Mouse (Mus musculus) myocyte (in vitro differentiated cells): ENCODE results near the gene Pacrg. TPM values are rescaled to one million over a fixed set of nuclear protein-coding genes. Genes with fewer than 3 reads are reported as not detected.

Experiments
- H3K27me3 ChIP-seq: one replicate; pipeline ENCODE4 v1.6.1; 2011; ENCODE audit not compliant: control insufficient read depth, insufficient read depth, insufficient read length
- H3K36me3 ChIP-seq: one replicate; pipeline ENCODE4 v1.6.1; 2011; ENCODE audit not compliant: control insufficient read depth, insufficient read depth
- H3K4me2 ChIP-seq: one replicate; pipeline ENCODE4 v1.6.1; 2011; ENCODE audit warnings: low read depth, control low read depth
- H3K4me3 ChIP-seq: one replicate; pipeline ENCODE4 v1.5.1; 2011; ENCODE audit warnings: mild to moderate bottlenecking, control low read depth, moderate library complexity
- H3K79me2 ChIP-seq: one replicate; pipeline ENCODE4 v1.6.1; 2011; ENCODE audit not compliant: control insufficient read depth, insufficient read depth
- H3ac ChIP-seq: one replicate; pipeline ENCODE4 v1.6.1; 2011; ENCODE audit not compliant: control insufficient read depth, insufficient read length
- CEBPB ChIP-seq: IDR thresholded peaks from 2 replicates; pipeline ENCODE4 v1.6.1; 2011; ENCODE audit warnings: mild to moderate bottlenecking, moderate library complexity; ENCODE audit not compliant: poor library complexity, insufficient read depth, severe bottlenecking
- E2F4 ChIP-seq: IDR thresholded peaks from one replicate; pipeline ENCODE4 v1.6.1; 2011; ENCODE audit warnings: mild to moderate bottlenecking, control low read depth, moderate library complexity; ENCODE audit not compliant: insufficient read depth
- MAX ChIP-seq: IDR thresholded peaks from one replicate; pipeline ENCODE4 v1.6.1; 2011; ENCODE audit warnings: low read depth, mild to moderate bottlenecking, control low read depth
- MYOD1 ChIP-seq, 3 experiments: IDR thresholded peaks; one replicate each; pipeline ENCODE4 v1.6.1; 2011; ENCODE audit warnings: control low read depth in 2 of 3, low read depth in 2 of 3, mild to moderate bottlenecking in 2 of 3, moderate library complexity in 1 of 3; ENCODE audit not compliant: insufficient read length in 2 of 3, control insufficient read depth in 1 of 3
- MYOG ChIP-seq, 3 experiments: IDR thresholded peaks; one replicate each; pipeline ENCODE4 v1.6.1; 2011; ENCODE audit warnings: control low read depth in 2 of 3, low read depth in 2 of 3, mild to moderate bottlenecking in 2 of 3; ENCODE audit not compliant: insufficient read length in 2 of 3, control insufficient read depth in 1 of 3, insufficient read depth in 1 of 3
- POLR2A ChIP-seq: IDR thresholded peaks from one replicate; pipeline ENCODE4 v1.6.1; 2011; ENCODE audit warnings: low read depth, mild to moderate bottlenecking, control low read depth, moderate library complexity; ENCODE audit not compliant: insufficient read length
- POLR2AphosphoS2 ChIP-seq: IDR thresholded peaks from one replicate; pipeline ENCODE4 v1.6.1; 2011; ENCODE audit warnings: low read depth, control low read depth; ENCODE audit not compliant: insufficient read length
- REST ChIP-seq: IDR thresholded peaks from one replicate; pipeline ENCODE4 v1.6.1; 2011; ENCODE audit warnings: mild to moderate bottlenecking, control low read depth, moderate library complexity; ENCODE audit not compliant: insufficient read depth, insufficient read length
- SRF ChIP-seq: IDR thresholded peaks from one replicate; pipeline ENCODE4 v1.6.1; 2011; ENCODE audit warnings: low read depth; ENCODE audit not compliant: control insufficient read depth, insufficient read length
- TCF12 ChIP-seq: IDR thresholded peaks from one replicate; pipeline ENCODE4 v1.6.1; 2011; ENCODE audit warnings: mild to moderate bottlenecking, control low read depth; ENCODE audit not compliant: poor library complexity, insufficient read depth, severe bottlenecking
- TCF3 ChIP-seq: IDR thresholded peaks from one replicate; pipeline ENCODE4 v1.6.1; 2011; ENCODE audit warnings: low read depth, control low read depth; ENCODE audit not compliant: insufficient read length
- USF1 ChIP-seq: IDR thresholded peaks from one replicate; pipeline ENCODE4 v1.6.1; 2011; ENCODE audit warnings: low read depth, mild to moderate bottlenecking, control low read depth, moderate library complexity
- polyA plus RNA-seq: library from polyadenylated mRNA; unstranded; fragments of >200 nt; fragmentation: generic; extraction: Trizol; gene quantifications from one replicate; pipeline ENCODE4 v1.2.1, GENCODE M21; 2012; ENCODE audit warnings: missing spikeins

Gene Pacrg
- polyA plus RNA-seq, 1 experiment: 0.64 TPM

GRCm38 (mm10) chr17:10478377-10478776 lies 361.7 kb downstream of the Pacrg start:
- no peaks in the 10 kb centered on the region for H3K79me2 ChIP-seq
- TF ChIP-seq E2F4: no peak
- TF ChIP-seq TCF3: no peak
- no peak for TF ChIP-seq POLR2A
- no peak for TF ChIP-seq CEBPB
- no peak for TF ChIP-seq USF1
- no peak for TF ChIP-seq REST
- no peak for TF ChIP-seq MYOG (IDR thresholded peaks at IDR 0.05; ENCODE audit: control insufficient read depth in 1 of 3, insufficient read depth in 1 of 3, insufficient read length in 2 of 3, low read depth in 2 of 3)
- TF ChIP-seq MYOD1 (IDR thresholded peaks at IDR 0.05; ENCODE audit: control insufficient read depth in 1 of 3, insufficient read length in 2 of 3, low read depth in 2 of 3): no peak
- no peak for TF ChIP-seq TCF12
- no peak for TF ChIP-seq MAX
- H3ac ChIP-seq: no peak overlapping the region
- H3K4me3 ChIP-seq: no peak overlapping the region
- no peak overlapping the region for H3K4me2 ChIP-seq
- H3K36me3 ChIP-seq: no peaks in the 10 kb centered on the region
- no peaks in the 10 kb centered on the region for H3K27me3 ChIP-seq

- Histone ChIP-seq H3ac (no peak overlapping the region), H3K79me2 (no peaks in the 10 kb centered on the region), H3K4me3 (no peak overlapping the region), H3K27me3 (no peaks in the 10 kb centered on the region), H3K36me3 (no peaks in the 10 kb centered on the region), H3K4me2 (no peak overlapping the region)
- TF ChIP-seq MAX (no peak), TCF3 (no peak), POLR2A (no peak), TCF12 (no peak), POLR2AphosphoS2 (no peak), USF1 (no peak), E2F4 (no peak), REST (no peak), MYOG (IDR thresholded peaks at IDR 0.05; ENCODE audit: control insufficient read depth in 1 of 3, insufficient read depth in 1 of 3, insufficient read length in 2 of 3, low read depth in 2 of 3) (no peak), CEBPB (no peak), MYOD1 (IDR thresholded peaks at IDR 0.05; ENCODE audit: control insufficient read depth in 1 of 3, insufficient read length in 2 of 3, low read depth in 2 of 3) (no peak), SRF (no peak)
Observed at GRCm38 (mm10) chr17:10476807-10477206, 363.3 kb downstream of the Pacrg start.

GRCm38 (mm10) chr17:10474972-10475371 lies 365.1 kb downstream of the Pacrg start:
- H3K36me3 ChIP-seq: no peaks in the 10 kb centered on the region
- H3K4me3 ChIP-seq: no peak overlapping the region
- no peaks in the 10 kb centered on the region for H3K79me2 ChIP-seq
- no peak overlapping the region for H3ac ChIP-seq
- H3K4me2 ChIP-seq: no peak overlapping the region
- no peaks in the 10 kb centered on the region for H3K27me3 ChIP-seq
- no peak for TF ChIP-seq POLR2A

- peak overlapping the region; percentile 48 for H3K4me2 ChIP-seq
- H3K36me3 ChIP-seq: no peaks in the 10 kb centered on the region
- no peaks in the 10 kb centered on the region for H3K27me3 ChIP-seq
- H3K79me2 ChIP-seq: no peaks in the 10 kb centered on the region
- no peak overlapping the region for H3K4me3 ChIP-seq
- H3ac ChIP-seq: no peak overlapping the region
- TF ChIP-seq MYOD1 (IDR thresholded peaks at IDR 0.05; ENCODE audit: control insufficient read depth in 1 of 3, insufficient read length in 2 of 3, low read depth in 2 of 3) (peak in 2 of 3 experiments; percentile 44 to 78), TCF3 (no peak), SRF (no peak), MYOG (IDR thresholded peaks at IDR 0.05; ENCODE audit: control insufficient read depth in 1 of 3, insufficient read depth in 1 of 3, insufficient read length in 2 of 3, low read depth in 2 of 3) (peak in 2 of 3 experiments; percentile 68 to 82)
Observed at GRCm38 (mm10) chr17:10473826-10474384, 366.2 kb downstream of the Pacrg start.

DNA sequence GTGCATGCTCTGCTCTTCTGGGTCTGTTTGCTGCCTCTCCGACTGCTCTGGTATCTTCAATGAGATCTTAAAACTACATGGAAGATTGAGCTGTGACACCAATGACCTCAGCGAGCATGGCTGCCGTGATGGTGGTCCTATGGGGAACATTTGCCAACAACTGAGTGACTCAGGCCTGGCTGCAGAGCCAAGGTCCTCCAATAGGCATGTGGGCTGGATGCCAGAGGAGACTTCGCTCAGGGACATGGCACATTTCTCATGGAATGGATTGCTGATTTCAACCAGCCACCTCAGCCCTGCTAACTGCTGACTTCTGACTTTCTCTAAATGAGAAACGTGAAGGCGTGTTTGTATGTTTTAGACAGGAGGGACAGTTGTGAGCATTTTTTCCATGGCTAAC lies 366.9 kb downstream of the Pacrg start:
- H3K4me2 ChIP-seq: no peak overlapping the region
- no peaks in the 10 kb centered on the region for H3K36me3 ChIP-seq
- H3K4me3 ChIP-seq: no peak overlapping the region
- no peak overlapping the region for H3ac ChIP-seq
- TF ChIP-seq USF1 (no peak), E2F4 (no peak), CEBPB (no peak), POLR2AphosphoS2 (no peak), TCF12 (no peak)
- H3K79me2 ChIP-seq: no peaks in the 10 kb centered on the region
- H3K27me3 ChIP-seq: no peaks in the 10 kb centered on the region

DNA sequence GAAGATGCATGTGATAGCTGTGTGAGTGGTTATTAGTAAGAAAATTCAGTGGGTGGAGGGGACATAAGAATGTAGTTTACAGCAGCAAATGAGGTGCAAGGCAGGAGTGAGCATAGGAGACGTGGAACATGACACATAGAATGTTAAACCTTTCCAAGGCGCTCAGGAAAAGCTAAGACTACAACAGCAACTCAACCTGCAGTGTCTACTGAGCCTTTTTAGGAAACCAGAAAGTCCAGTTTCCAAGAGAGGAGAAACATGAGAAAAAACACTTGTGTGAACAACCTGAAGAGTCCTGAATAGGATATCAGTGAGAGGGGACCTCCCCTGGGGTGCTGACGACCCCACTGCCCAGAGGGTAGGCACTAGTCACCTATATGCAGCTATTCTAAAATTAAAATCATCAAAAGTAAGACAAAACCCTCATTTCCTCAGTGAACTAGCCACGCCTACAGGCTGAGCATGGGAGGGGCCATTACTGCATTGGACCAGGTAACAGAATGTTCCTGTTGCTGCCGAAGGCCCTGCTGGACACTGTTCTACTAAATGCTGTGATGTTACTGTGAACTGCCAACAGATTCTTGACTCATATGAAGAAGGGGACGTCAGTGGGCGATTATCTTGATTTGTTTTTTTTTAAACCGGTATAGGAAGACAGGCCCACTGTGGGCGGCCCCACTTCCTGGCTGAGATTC lies 370.1 kb downstream of the Pacrg start:
- Histone ChIP-seq H3K36me3 (no peaks in the 10 kb centered on the region), H3ac (no peak overlapping the region), H3K27me3 (no peaks in the 10 kb centered on the region), H3K79me2 (no peaks in the 10 kb centered on the region), H3K4me2 (no peak overlapping the region), H3K4me3 (no peak overlapping the region)
- TF ChIP-seq MYOG (IDR thresholded peaks at IDR 0.05; ENCODE audit: control insufficient read depth in 1 of 3, insufficient read depth in 1 of 3, insufficient read length in 2 of 3, low read depth in 2 of 3): no peak
- TF ChIP-seq POLR2A: no peak
- no peak for TF ChIP-seq TCF3
- no peak for TF ChIP-seq REST
- no peak for TF ChIP-seq MYOD1 (IDR thresholded peaks at IDR 0.05; ENCODE audit: control insufficient read depth in 1 of 3, insufficient read length in 2 of 3, low read depth in 2 of 3)
- no peak for TF ChIP-seq SRF
- TF ChIP-seq POLR2AphosphoS2: no peak
